Mouse (Mus musculus): ENCODE data around the gene Fcgr3. TPM values are rescaled to one million over a fixed set of nuclear protein-coding genes. Genes with fewer than 3 reads are reported as not detected.
"Not testable (repeated sequence)": the region's sequence is repeated elsewhere in the genome, so short reads cannot be mapped to it uniquely, and the experiment has no call there.

Fcgr3 gene
- polyA plus RNA-seq, 1 experiment = 0.78 TPM

GRCm38 (mm10) chr1:171077955-171078354 lies 13.2 kb upstream of the Fcgr3 start:
- not testable (repeated sequence) for H3K36me3 ChIP-seq (ENCODE audit: control insufficient read depth, insufficient read depth, low read length, poor library complexity, severe bottlenecking); H3K4me1 ChIP-seq (ENCODE audit: control insufficient read depth, insufficient read depth, low read length); H3K27ac ChIP-seq (ENCODE audit: insufficient read depth, low read length); H3K4me3 ChIP-seq (ENCODE audit: low read depth, low read length); H3K9me3 ChIP-seq (replicated peaks; ENCODE audit: control insufficient read depth, insufficient read depth, low read length, poor library complexity, severe bottlenecking); H3K27me3 ChIP-seq (ENCODE audit: control insufficient read depth, insufficient read depth, low read length, poor library complexity, severe bottlenecking)
- peak overlapping the region; percentile 73 for H3K9ac ChIP-seq (ENCODE audit: low read depth, poor library complexity, severe bottlenecking)

GRCm38 (mm10) chr1:171077192-171077591 lies 12.5 kb upstream of the Fcgr3 start:
- not testable (repeated sequence) for H3K4me1 ChIP-seq (ENCODE audit: control insufficient read depth, insufficient read depth, low read length); H3K4me3 ChIP-seq (ENCODE audit: low read depth, low read length); H3K27me3 ChIP-seq (ENCODE audit: control insufficient read depth, insufficient read depth, low read length, poor library complexity, severe bottlenecking); H3K36me3 ChIP-seq (ENCODE audit: control insufficient read depth, insufficient read depth, low read length, poor library complexity, severe bottlenecking); H3K27ac ChIP-seq (ENCODE audit: insufficient read depth, low read length); H3K9ac ChIP-seq (ENCODE audit: low read depth, poor library complexity, severe bottlenecking); H3K9me3 ChIP-seq (replicated peaks; ENCODE audit: control insufficient read depth, insufficient read depth, low read length, poor library complexity, severe bottlenecking)

DNA sequence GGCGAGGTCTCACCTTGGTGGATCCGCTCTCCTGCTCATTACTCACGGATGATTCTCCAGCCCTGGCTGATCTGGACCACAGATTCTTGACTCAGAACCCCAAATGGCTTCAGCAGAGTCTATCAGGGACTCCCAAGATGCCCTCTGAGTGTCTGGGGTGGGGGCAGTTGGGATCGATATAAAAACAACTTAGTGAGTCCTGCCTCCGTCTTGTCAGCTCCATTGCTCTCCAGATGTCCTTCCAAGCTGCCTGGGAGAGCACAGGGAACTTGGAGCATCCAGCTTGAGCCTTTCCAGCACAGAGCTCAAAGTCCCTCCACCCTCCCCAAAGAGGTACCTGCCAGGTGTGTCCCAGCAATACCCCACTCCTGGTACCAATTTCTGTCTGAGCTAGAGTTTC lies 11.4 kb upstream of the Fcgr3 start:
- not testable (repeated sequence) for H3K4me3 ChIP-seq (ENCODE audit: low read depth, low read length); H3K36me3 ChIP-seq (ENCODE audit: control insufficient read depth, insufficient read depth, low read length, poor library complexity, severe bottlenecking); H3K9ac ChIP-seq (ENCODE audit: low read depth, poor library complexity, severe bottlenecking); H3K27me3 ChIP-seq (ENCODE audit: control insufficient read depth, insufficient read depth, low read length, poor library complexity, severe bottlenecking); H3K9me3 ChIP-seq (replicated peaks; ENCODE audit: control insufficient read depth, insufficient read depth, low read length, poor library complexity, severe bottlenecking); H3K27ac ChIP-seq (ENCODE audit: insufficient read depth, low read length); H3K4me1 ChIP-seq (ENCODE audit: control insufficient read depth, insufficient read depth, low read length)

DNA sequence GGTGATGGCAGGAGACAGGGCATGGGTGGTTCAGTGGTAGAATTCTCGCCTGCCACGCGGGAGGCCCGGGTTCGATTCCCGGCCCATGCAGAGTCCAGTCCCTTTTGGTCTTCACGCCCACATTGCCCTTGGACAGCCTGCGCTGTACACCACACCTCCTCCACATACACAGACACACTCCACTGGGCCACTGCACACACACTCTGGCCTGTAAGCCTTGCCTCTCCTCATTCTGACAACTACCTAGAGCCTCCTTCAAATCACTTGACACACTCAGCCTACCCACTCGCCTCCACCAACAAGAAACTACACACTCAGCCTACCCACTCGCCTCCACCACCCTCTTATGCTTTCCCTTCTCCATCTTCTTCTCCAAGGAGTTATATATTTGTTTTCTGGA lies 9.5 kb upstream of the Fcgr3 start:
- not testable (repeated sequence) for H3K4me3 ChIP-seq (ENCODE audit: low read depth, low read length); H3K9me3 ChIP-seq (replicated peaks; ENCODE audit: control insufficient read depth, insufficient read depth, low read length, poor library complexity, severe bottlenecking); H3K27me3 ChIP-seq (ENCODE audit: control insufficient read depth, insufficient read depth, low read length, poor library complexity, severe bottlenecking); H3K9ac ChIP-seq (ENCODE audit: low read depth, poor library complexity, severe bottlenecking); H3K27ac ChIP-seq (ENCODE audit: insufficient read depth, low read length); H3K4me1 ChIP-seq (ENCODE audit: control insufficient read depth, insufficient read depth, low read length); H3K36me3 ChIP-seq (ENCODE audit: control insufficient read depth, insufficient read depth, low read length, poor library complexity, severe bottlenecking)

GRCm38 (mm10) chr1:171072217-171072616 lies 7.5 kb upstream of the Fcgr3 start:
- not testable (repeated sequence) for H3K27ac ChIP-seq (ENCODE audit: insufficient read depth, low read length); H3K4me3 ChIP-seq (ENCODE audit: low read depth, low read length); H3K9me3 ChIP-seq (replicated peaks; ENCODE audit: control insufficient read depth, insufficient read depth, low read length, poor library complexity, severe bottlenecking); H3K36me3 ChIP-seq (ENCODE audit: control insufficient read depth, insufficient read depth, low read length, poor library complexity, severe bottlenecking); H3K9ac ChIP-seq (ENCODE audit: low read depth, poor library complexity, severe bottlenecking); H3K4me1 ChIP-seq (ENCODE audit: control insufficient read depth, insufficient read depth, low read length); H3K27me3 ChIP-seq (ENCODE audit: control insufficient read depth, insufficient read depth, low read length, poor library complexity, severe bottlenecking)

- not testable (repeated sequence) for H3K4me1 ChIP-seq (ENCODE audit: control insufficient read depth, insufficient read depth, low read length); H3K27me3 ChIP-seq (ENCODE audit: control insufficient read depth, insufficient read depth, low read length, poor library complexity, severe bottlenecking); H3K9ac ChIP-seq (ENCODE audit: low read depth, poor library complexity, severe bottlenecking); H3K27ac ChIP-seq (ENCODE audit: insufficient read depth, low read length); H3K36me3 ChIP-seq (ENCODE audit: control insufficient read depth, insufficient read depth, low read length, poor library complexity, severe bottlenecking); H3K9me3 ChIP-seq (replicated peaks; ENCODE audit: control insufficient read depth, insufficient read depth, low read length, poor library complexity, severe bottlenecking)
- peak overlapping the region; percentile 20; the same call in 1 of the 2 replicates for H3K4me3 ChIP-seq (ENCODE audit: low read depth, low read length)
Observed at GRCm38 (mm10) chr1:171071726-171072125, 7.0 kb upstream of the Fcgr3 start.

DNA sequence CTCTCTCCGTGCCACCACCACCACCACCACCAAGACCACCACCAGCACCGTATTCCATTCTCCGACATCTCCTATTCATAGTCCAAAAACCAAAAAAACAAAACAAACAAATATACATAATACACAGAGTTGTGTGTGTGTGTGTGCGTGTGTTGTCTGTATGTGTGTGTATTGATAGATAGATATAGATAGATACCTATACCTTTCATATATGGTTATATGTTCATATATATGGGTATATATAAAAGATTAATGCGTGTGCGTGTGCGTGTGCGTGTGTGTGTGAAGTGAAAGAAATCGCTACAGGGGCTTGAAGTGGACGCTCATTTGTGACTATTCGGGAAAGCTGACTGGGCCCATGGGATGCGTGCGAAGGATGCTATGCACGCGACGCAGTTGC lies 6.1 kb upstream of the Fcgr3 start:
- not testable (repeated sequence) for H3K9ac ChIP-seq (ENCODE audit: low read depth, poor library complexity, severe bottlenecking); H3K27me3 ChIP-seq (ENCODE audit: control insufficient read depth, insufficient read depth, low read length, poor library complexity, severe bottlenecking); H3K9me3 ChIP-seq (replicated peaks; ENCODE audit: control insufficient read depth, insufficient read depth, low read length, poor library complexity, severe bottlenecking); H3K4me3 ChIP-seq (ENCODE audit: low read depth, low read length); H3K36me3 ChIP-seq (ENCODE audit: control insufficient read depth, insufficient read depth, low read length, poor library complexity, severe bottlenecking); H3K27ac ChIP-seq (ENCODE audit: insufficient read depth, low read length); H3K4me1 ChIP-seq (ENCODE audit: control insufficient read depth, insufficient read depth, low read length)

GRCm38 (mm10) chr1:171069508-171069907 lies 4.8 kb upstream of the Fcgr3 start:
- not testable (repeated sequence) for H3K27ac ChIP-seq (ENCODE audit: insufficient read depth, low read length); H3K27me3 ChIP-seq (ENCODE audit: control insufficient read depth, insufficient read depth, low read length, poor library complexity, severe bottlenecking); H3K4me3 ChIP-seq (ENCODE audit: low read depth, low read length); H3K9ac ChIP-seq (ENCODE audit: low read depth, poor library complexity, severe bottlenecking); H3K4me1 ChIP-seq (ENCODE audit: control insufficient read depth, insufficient read depth, low read length); H3K36me3 ChIP-seq (ENCODE audit: control insufficient read depth, insufficient read depth, low read length, poor library complexity, severe bottlenecking); H3K9me3 ChIP-seq (replicated peaks; ENCODE audit: control insufficient read depth, insufficient read depth, low read length, poor library complexity, severe bottlenecking)

DNA sequence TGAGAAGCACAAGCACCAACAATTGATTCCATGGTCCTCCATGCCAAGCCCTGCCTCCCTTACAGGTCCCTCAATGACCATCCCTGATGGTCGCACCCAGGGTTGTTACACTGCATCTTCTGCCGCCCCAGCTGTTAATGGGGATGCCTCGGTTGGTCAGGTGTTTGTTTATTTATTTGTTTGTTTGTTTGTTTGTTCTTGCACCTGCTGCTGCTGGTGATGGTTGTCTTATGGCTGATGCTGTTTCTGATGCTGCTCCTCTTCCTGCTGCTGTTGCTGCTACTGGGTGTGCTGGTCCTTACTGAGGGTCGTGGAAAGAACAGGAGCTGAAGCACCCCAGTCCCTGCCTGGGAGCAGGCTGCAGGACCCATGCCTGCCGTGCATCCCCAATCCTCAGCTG lies 3.2 kb upstream of the Fcgr3 start:
- not testable (repeated sequence) for H3K27ac ChIP-seq (ENCODE audit: insufficient read depth, low read length); H3K9ac ChIP-seq (ENCODE audit: low read depth, poor library complexity, severe bottlenecking); H3K4me1 ChIP-seq (ENCODE audit: control insufficient read depth, insufficient read depth, low read length); H3K36me3 ChIP-seq (ENCODE audit: control insufficient read depth, insufficient read depth, low read length, poor library complexity, severe bottlenecking); H3K9me3 ChIP-seq (replicated peaks; ENCODE audit: control insufficient read depth, insufficient read depth, low read length, poor library complexity, severe bottlenecking); H3K27me3 ChIP-seq (ENCODE audit: control insufficient read depth, insufficient read depth, low read length, poor library complexity, severe bottlenecking); H3K4me3 ChIP-seq (ENCODE audit: low read depth, low read length)

- H3K4me3 ChIP-seq (ENCODE audit: low read depth, low read length); H3K9ac ChIP-seq (ENCODE audit: low read depth, poor library complexity, severe bottlenecking); H3K27ac ChIP-seq (ENCODE audit: insufficient read depth, low read length); H3K36me3 ChIP-seq (ENCODE audit: control insufficient read depth, insufficient read depth, low read length, poor library complexity, severe bottlenecking); H3K27me3 ChIP-seq (ENCODE audit: control insufficient read depth, insufficient read depth, low read length, poor library complexity, severe bottlenecking); H3K4me1 ChIP-seq (ENCODE audit: control insufficient read depth, insufficient read depth, low read length); H3K9me3 ChIP-seq (replicated peaks; ENCODE audit: control insufficient read depth, insufficient read depth, low read length, poor library complexity, severe bottlenecking): not testable (repeated sequence)
Observed at GRCm38 (mm10) chr1:171066583-171066982, 1.8 kb upstream of the Fcgr3 start.
